9 mouse cellular contexts compared by ENCODE assay signal in genomic region chr10:69924845-69925244, GRCm38 (mm10).
DNase-seq lines count a peak whose midpoint lies in the region; ATAC-seq and TF ChIP-seq lines count a peak whose summit lies in the region.
"Had no signal": no experiment of that assay in that cellular context is flagged by ENCODE, and none has a peak within 500 bp of the region (broad histone marks: within the 10 kb centered on the region; RNA-seq: fewer than 3 reads in every experiment).

No protein-coding gene starts in this region.

- no peak for TF ChIP-seq POLR2A in heart, adult 2 months (IDR thresholded peaks at IDR 0.05; ENCODE audit: insufficient read depth, low read depth, low read length)

- peak; percentile 47; the same call in 1 of the 2 replicates for ATAC-seq in forebrain, embryonic 14.5 days
- peak; percentile 55; the same call in 1 of the 2 replicates for ATAC-seq in kidney, embryonic 16.5 days (ENCODE audit: low FRiP score, low TSS enrichment)
- no peak for ATAC-seq in midbrain, embryonic 15.5 days (replicated peaks)

- TF ChIP-seq CTCF in heart, adult 2 months (IDR thresholded peaks at IDR 0.05) = no peak

- no peaks in the 10 kb centered on the region for H3K79me2 ChIP-seq in heart, adult 2 months (replicated peaks; ENCODE audit: control insufficient read depth, insufficient read depth, low read length)

- 11% methylated on average over 14 of the region's 14 CpGs for WGBS in heart, adult 2 months
- WGBS in forebrain, embryonic 14.5 days = 6% methylated on average over 14 of the region's 14 CpGs
- whole genome bisulfite sequencing in kidney, embryonic 16.5 days = 3% methylated on average over 14 of the region's 14 CpGs
- 6% methylated on average over 14 of the region's 14 CpGs for WGBS in midbrain, embryonic 15.5 days

- TF ChIP-seq EP300 in heart, adult 2 months (IDR thresholded peaks at IDR 0.05; ENCODE audit: insufficient read depth, low read depth, low read length) = no peak

- H3K27ac ChIP-seq in heart, adult 2 months = peak overlapping the region; percentile 84
- H3K27ac ChIP-seq in forebrain, embryonic 14.5 days (ENCODE audit: low read depth, low read length) = no peak overlapping the region
- H3K27ac ChIP-seq in kidney, embryonic 16.5 days (ENCODE audit: low read length) = peak overlapping the region; percentile 97
- no peak overlapping the region for H3K27ac ChIP-seq in midbrain, embryonic 15.5 days

- H3K4me2 ChIP-seq in forebrain, embryonic 14.5 days (ENCODE audit: low read length) = peak overlapping the region; percentile 39
- peak overlapping the region; percentile 55 for H3K4me2 ChIP-seq in kidney, embryonic 16.5 days (replicated peaks; ENCODE audit: low read depth, low read length)
- peak overlapping the region; percentile 26 for H3K4me2 ChIP-seq in midbrain, embryonic 15.5 days

- peaks cover 3% of the 10 kb centered on the region for H3K4me1 ChIP-seq in heart, adult 2 months (ENCODE audit: control insufficient read depth, insufficient read depth, low read length)
- H3K4me1 ChIP-seq in forebrain, embryonic 14.5 days (ENCODE audit: control insufficient read depth, insufficient read depth, low read length) = peaks cover 16% of the 10 kb centered on the region
- H3K4me1 ChIP-seq in kidney, embryonic 16.5 days (ENCODE audit: insufficient read depth, low read length) = peaks cover 44% of the 10 kb centered on the region
- peaks cover 20% of the 10 kb centered on the region for H3K4me1 ChIP-seq in midbrain, embryonic 15.5 days

- DNase-seq in heart, adult 2 months = peak in 1 of 2 experiments; percentile 39
- no peak for DNase-seq in heart, adult 11 months
- peak; percentile 9 for DNase-seq in forebrain, embryonic 14.5 days (ENCODE audit: low spot score)
- no peak for DNase-seq in layer of hippocampus, adult 9-11 months
- DNase-seq in spleen, adult 12 weeks (ENCODE audit: low spot score) = no peak
- no peak for DNase-seq in gastrocnemius, postnatal 25 days

- peak overlapping the region; percentile 54 for H3K9ac ChIP-seq in heart, adult 2 months (ENCODE audit: low read depth, low read length)
- H3K9ac ChIP-seq in forebrain, embryonic 14.5 days (ENCODE audit: low read length) = no peak overlapping the region
- H3K9ac ChIP-seq in kidney, embryonic 16.5 days (replicated peaks; ENCODE audit: low read length) = peak overlapping the region; percentile 48
- no peak overlapping the region for H3K9ac ChIP-seq in midbrain, embryonic 15.5 days

- no peaks in the 10 kb centered on the region for H3K36me3 ChIP-seq in heart, adult 2 months (ENCODE audit: control insufficient read depth, insufficient read depth, low read length)
- peaks cover 3% of the 10 kb centered on the region; the same call in 1 of the 2 replicates for H3K36me3 ChIP-seq in forebrain, embryonic 14.5 days (ENCODE audit: control insufficient read depth, insufficient read depth, low read length)
- H3K36me3 ChIP-seq in kidney, embryonic 16.5 days (ENCODE audit: insufficient read depth, low read length) = no peaks in the 10 kb centered on the region
- 0 out of 2 replicates have a peak, but pooled peaks cover 3% of the 10 kb centered on the region for H3K36me3 ChIP-seq in midbrain, embryonic 15.5 days (replicated peaks)

- intact Hi-C loops in heart, adult 2 months (cut with DNase I) = no loop called here

- peak overlapping the region; percentile 54 for H3K4me3 ChIP-seq in heart, adult 2 months
- H3K4me3 ChIP-seq in forebrain, embryonic 14.5 days (ENCODE audit: low read depth, low read length) = no peak overlapping the region
- peak overlapping the region; percentile 49 for H3K4me3 ChIP-seq in kidney, embryonic 16.5 days (ENCODE audit: low read length)
- no peak overlapping the region for H3K4me3 ChIP-seq in midbrain, embryonic 15.5 days

- H3K9me3 ChIP-seq in forebrain, embryonic 14.5 days (replicated peaks; ENCODE audit: control insufficient read depth, low read length) = no peaks in the 10 kb centered on the region
- H3K9me3 ChIP-seq in kidney, embryonic 16.5 days (ENCODE audit: low read length) = no peaks in the 10 kb centered on the region
- H3K9me3 ChIP-seq in midbrain, embryonic 15.5 days = no peaks in the 10 kb centered on the region

- no peaks in the 10 kb centered on the region for H3K27me3 ChIP-seq in heart, adult 2 months (ENCODE audit: control insufficient read depth, insufficient read depth, low read length)
- H3K27me3 ChIP-seq in forebrain, embryonic 14.5 days (replicated peaks; ENCODE audit: control insufficient read depth, insufficient read depth, low read length) = no peaks in the 10 kb centered on the region
- no peaks in the 10 kb centered on the region for H3K27me3 ChIP-seq in kidney, embryonic 16.5 days (ENCODE audit: insufficient read depth, low read length)
- no peaks in the 10 kb centered on the region for H3K27me3 ChIP-seq in midbrain, embryonic 15.5 days (replicated peaks)
- H3K27me3 ChIP-seq: CH12.LX had no signal

Comparison
In these comparisons a context has a peak if more than half of its experiments do, and no peak if none do; other contexts are left out.
1. H3K27ac ChIP-seq: peak in heart, adult 2 months (single experiment) and kidney, embryonic 16.5 days (single experiment); none in forebrain, embryonic 14.5 days (single experiment) and midbrain, embryonic 15.5 days (single experiment).
2. H3K4me3 ChIP-seq: peak in heart, adult 2 months (single experiment) and kidney, embryonic 16.5 days (single experiment); none in forebrain, embryonic 14.5 days (single experiment) and midbrain, embryonic 15.5 days (single experiment).
3. H3K9ac ChIP-seq: peak in heart, adult 2 months (single experiment) and kidney, embryonic 16.5 days (single experiment); none in forebrain, embryonic 14.5 days (single experiment) and midbrain, embryonic 15.5 days (single experiment).
4. Peak in every context shown above with its lines, with median percentiles within 50 percentile points of each other: H3K4me2 ChIP-seq.